Mouse (Mus musculus): Measurements from ENCODE around the gene Tmem222.

DNA sequence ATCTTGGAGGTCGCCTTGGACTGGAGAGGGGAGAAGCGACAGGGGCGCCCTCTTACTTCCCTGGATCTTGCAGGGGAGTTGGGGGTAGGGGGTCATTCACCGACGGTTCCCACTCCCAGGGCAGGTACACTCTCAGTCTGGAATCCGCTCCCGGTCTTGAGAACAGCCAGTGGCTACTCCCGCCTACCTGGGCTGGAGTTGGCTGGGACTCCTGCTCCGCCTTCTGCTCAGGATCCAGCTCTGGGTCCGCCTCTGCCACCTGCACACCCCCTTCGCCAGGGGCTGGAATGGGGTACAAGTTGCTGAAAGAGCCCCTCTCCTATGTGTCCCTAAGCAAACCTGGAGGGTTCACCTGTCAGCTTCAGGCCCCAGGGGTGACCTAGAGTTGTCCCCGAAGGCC, 20.4 kb downstream of the Tmem222 start:
- TF ChIP-seq CTCF (IDR thresholded peaks at IDR 0.05): no peak
- TF ChIP-seq EP300 (IDR thresholded peaks at IDR 0.05): no peak

Data from lung, postnatal 0 days (tissue).